Mouse (Mus musculus) frontal cortex, adult (tissue): ENCODE data around the gene Gm10642.
A peak's percentile ranks its signal among the peaks of the same experiment; 100 is the strongest.

Experiments used
- ATAC-seq: cut with Nextera tagmentation; 2 replicates; pipeline ENCODE4 v1.9.2; 2017; ENCODE audit warnings: mild to moderate bottlenecking, moderate library complexity, mixed read lengths; ENCODE audit not compliant: low TSS enrichment

Gm10642 gene

GRCm38 (mm10) chr9:70671772-70672579 is 15.9 kb downstream of the Gm10642 start:
- no peak; the same call in 1 of the 2 replicates for ATAC-seq

GRCm38 (mm10) chr9:70673656-70674055 is 17.6 kb downstream of the Gm10642 start:
- ATAC-seq = no peak

- no peak for ATAC-seq
Measured at GRCm38 (mm10) chr9:70675117-70675516, 19.1 kb downstream of the Gm10642 start.

- ATAC-seq = no peak
Measured at GRCm38 (mm10) chr9:70675961-70676360, 19.9 kb downstream of the Gm10642 start.

GRCm38 (mm10) chr9:70678682-70679131 is 22.7 kb downstream of the Gm10642 start, which contains the start of gene Adam10:
Gene Adam10 (plus strand): TSS chr9:70678997.
- peak; percentile 96 for ATAC-seq

GRCm38 (mm10) chr9:70679132-70680091 is 23.4 kb downstream of the Gm10642 start:
- ATAC-seq = peak; percentile 48

- ATAC-seq = no peak
Measured at GRCm38 (mm10) chr9:70682202-70682601, 26.2 kb downstream of the Gm10642 start.

- no peak for ATAC-seq
Measured at GRCm38 (mm10) chr9:70688301-70688968, 32.4 kb downstream of the Gm10642 start.

GRCm38 (mm10) chr9:70689926-70690325 is 33.9 kb downstream of the Gm10642 start:
- no peak for ATAC-seq

- no peak for ATAC-seq
Measured at GRCm38 (mm10) chr9:70690579-70690978, 34.5 kb downstream of the Gm10642 start.

GRCm38 (mm10) chr9:70691772-70692693 is 36.0 kb downstream of the Gm10642 start:
- ATAC-seq = no peak

- no peak for ATAC-seq
Measured at GRCm38 (mm10) chr9:70695723-70696122, 39.7 kb downstream of the Gm10642 start.

- ATAC-seq = no peak
Measured at GRCm38 (mm10) chr9:70698090-70698489, 42.0 kb downstream of the Gm10642 start.

GRCm38 (mm10) chr9:70703597-70704203 is 47.6 kb downstream of the Gm10642 start:
- no peak for ATAC-seq

- no peak for ATAC-seq
Measured at GRCm38 (mm10) chr9:70706444-70706843, 50.4 kb downstream of the Gm10642 start.
